Mouse (Mus musculus) hindbrain, embryonic 15.5 days (tissue): ENCODE data around the gene Stx4a. TPM values are rescaled to one million over a fixed set of nuclear protein-coding genes. Genes with fewer than 3 reads are reported as not detected.

Experiments used
- ATAC-seq: fragments of 200-750 bp; cut with Nextera tagmentation; 2 replicates; pipeline ENCODE4 v1.8.0; 2017; ENCODE audit warnings: low read depth, moderate number of reproducible peaks, moderate TSS enrichment; ENCODE audit not compliant: low FRiP score
- H3K27ac ChIP-seq: fragments of 300-500 bp; sonication (generic); replicated peaks from 2 replicates; pipeline ENCODE4 v1.5.1; 2015; ENCODE audit warnings: mild to moderate bottlenecking, inconsistent platforms
- H3K27me3 ChIP-seq: fragments of 300-500 bp; sonication (generic); 2 replicates; pipeline ENCODE4 v1.6.1; 2015; ENCODE audit warnings: control low read depth, inconsistent platforms
- H3K36me3 ChIP-seq: fragments of 300-500 bp; sonication (generic); 2 replicates; pipeline ENCODE4 v1.6.1; 2015; ENCODE audit warnings: control low read depth, inconsistent platforms
- H3K4me1 ChIP-seq: fragments of 300-500 bp; sonication (generic); replicated peaks from 2 replicates; pipeline ENCODE4 v1.6.1; 2015; ENCODE audit warnings: control low read depth, inconsistent platforms
- H3K4me2 ChIP-seq: fragments of 300-500 bp; sonication (generic); 2 replicates; pipeline ENCODE4 v1.6.1; 2015; ENCODE audit warnings: moderate library complexity, mild to moderate bottlenecking, inconsistent platforms
- H3K4me3 ChIP-seq: fragments of 300-500 bp; sonication (generic); 2 replicates; pipeline ENCODE4 v1.5.1; 2015; ENCODE audit warnings: mild to moderate bottlenecking, inconsistent platforms
- H3K9ac ChIP-seq: fragments of 300-500 bp; sonication (generic); 2 replicates; pipeline ENCODE4 v1.6.1; 2015; ENCODE audit warnings: inconsistent platforms
- H3K9me3 ChIP-seq: fragments of 300-500 bp; sonication (generic); 2 replicates; pipeline ENCODE4 v1.6.1; 2016; ENCODE audit warnings: control low read depth, inconsistent platforms
- WGBS: fragments of 180-500 bp; shearing (Covaris S2); methylation state at CpG from one replicate; pipeline ENCODE4 v1.1.7; 2015; 5-methylcytosine and 5-hydroxymethylcytosine counted together
- polyA plus RNA-seq: library from polyadenylated mRNA; unstranded; fragments of >200 nt; fragmentation: Nextera tagmentation; extraction: Ambion mirVana; gene quantifications from 2 replicates; pipeline ENCODE4 v1.2.1, GENCODE M21; 2015

The Stx4a gene
- polyA plus RNA-seq, 1 experiment from 2014 or later, result 21.5 TPM

- no peaks in the 10 kb centered on the region for H3K27me3 ChIP-seq
- H3K4me2 ChIP-seq, result peak within 1 kb of the TSS; percentile 40
- H3K9me3 ChIP-seq, result no peaks in the 10 kb centered on the region
- H3K27ac ChIP-seq, result 0 out of 2 replicates have a peak within 1 kb of the TSS, but pooled peaks have one; percentile 5
- H3K4me3 ChIP-seq, result no peak within 1 kb of the TSS
- no peaks in the 10 kb centered on the region for H3K4me1 ChIP-seq
- peak; percentile 66 for ATAC-seq
- peaks cover 53% of the 10 kb centered on the region for H3K36me3 ChIP-seq
- WGBS, result 30% methylated on average over 6 of the region's 6 CpGs
- no peak within 1 kb of the TSS for H3K9ac ChIP-seq
Measured at GRCm38 (mm10) chr7:127800435-127801009, 23.6 kb upstream of the Stx4a start, which contains the start of gene Hsd3b7. Hsd3b7 (plus strand) TSS chr7:127800604.

DNA sequence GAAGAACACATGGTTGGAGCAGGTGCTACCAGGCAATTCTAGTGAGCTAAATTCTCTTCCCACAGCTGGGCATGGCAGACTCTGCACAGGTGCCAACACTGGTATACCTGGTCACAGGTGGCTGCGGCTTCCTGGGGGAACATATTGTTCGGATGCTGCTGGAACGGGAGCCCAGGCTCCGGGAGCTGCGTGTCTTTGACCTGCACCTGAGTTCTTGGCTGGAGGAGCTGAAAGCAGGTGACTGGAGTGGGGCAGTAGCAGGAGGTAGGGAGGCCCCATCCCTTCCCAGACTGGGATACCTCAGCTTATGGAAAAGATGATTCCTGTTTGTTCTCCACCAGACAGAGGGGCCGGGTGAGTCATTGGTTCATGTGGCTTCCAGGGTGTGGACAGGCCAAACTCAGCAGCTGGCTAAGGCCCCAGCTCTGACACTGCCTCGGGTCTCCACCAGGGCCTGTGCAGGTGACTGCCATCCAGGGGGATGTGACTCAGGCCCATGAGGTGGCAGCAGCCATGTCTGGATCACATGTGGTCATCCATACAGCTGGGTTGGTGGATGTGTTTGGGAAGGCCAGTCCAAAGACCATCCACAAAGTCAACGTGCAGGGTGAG, 23.0 kb upstream of the Stx4a start:
- no peaks in the 10 kb centered on the region for H3K27me3 ChIP-seq
- ATAC-seq, result peak; percentile 15; the same call in 1 of the 2 replicates
- WGBS, result 90% methylated on average over 8 of the region's 8 CpGs
- no peaks in the 10 kb centered on the region for H3K4me1 ChIP-seq
- H3K9ac ChIP-seq, result no peak overlapping the region
- no peak overlapping the region for H3K27ac ChIP-seq
- H3K9me3 ChIP-seq, result no peaks in the 10 kb centered on the region
- no peak overlapping the region for H3K4me2 ChIP-seq
- H3K36me3 ChIP-seq, result peaks cover 51% of the 10 kb centered on the region
- no peak overlapping the region for H3K4me3 ChIP-seq

- Histone ChIP-seq H3K4me1 (no peaks in the 10 kb centered on the region), H3K27me3 (no peaks in the 10 kb centered on the region), H3K27ac (no peak overlapping the region), H3K4me3 (no peak overlapping the region), H3K9me3 (no peaks in the 10 kb centered on the region), H3K4me2 (no peak overlapping the region), H3K36me3 (peaks cover 45% of the 10 kb centered on the region), H3K9ac (no peak overlapping the region)
- 90% methylated on average over 17 of the region's 17 CpGs for WGBS
- no peak for ATAC-seq
Measured at GRCm38 (mm10) chr7:127802313-127802712, 21.8 kb upstream of the Stx4a start.

- no peak overlapping the region for H3K27ac ChIP-seq
- no peaks in the 10 kb centered on the region for H3K9me3 ChIP-seq
- H3K9ac ChIP-seq, result no peak overlapping the region
- H3K4me2 ChIP-seq, result no peak overlapping the region
- H3K36me3 ChIP-seq, result peaks cover 66% of the 10 kb centered on the region
- no peak for ATAC-seq
- no peaks in the 10 kb centered on the region for H3K4me1 ChIP-seq
- no peak overlapping the region for H3K4me3 ChIP-seq
- H3K27me3 ChIP-seq, result no peaks in the 10 kb centered on the region
- WGBS, result 80% methylated on average over 5 of the region's 5 CpGs
Measured at GRCm38 (mm10) chr7:127808821-127809220, 15.3 kb upstream of the Stx4a start.

GRCm38 (mm10) chr7:127809846-127810245, 14.2 kb upstream of the Stx4a start:
- no peaks in the 10 kb centered on the region for H3K27me3 ChIP-seq
- no peak overlapping the region for H3K4me2 ChIP-seq
- no peak for ATAC-seq
- WGBS, result 94% methylated on average over 1 of the region's 1 CpGs
- H3K4me1 ChIP-seq, result no peaks in the 10 kb centered on the region
- H3K9me3 ChIP-seq, result no peaks in the 10 kb centered on the region
- H3K4me3 ChIP-seq, result no peak overlapping the region
- H3K9ac ChIP-seq, result no peak overlapping the region
- H3K27ac ChIP-seq, result no peak overlapping the region
- H3K36me3 ChIP-seq, result peaks cover 72% of the 10 kb centered on the region

DNA sequence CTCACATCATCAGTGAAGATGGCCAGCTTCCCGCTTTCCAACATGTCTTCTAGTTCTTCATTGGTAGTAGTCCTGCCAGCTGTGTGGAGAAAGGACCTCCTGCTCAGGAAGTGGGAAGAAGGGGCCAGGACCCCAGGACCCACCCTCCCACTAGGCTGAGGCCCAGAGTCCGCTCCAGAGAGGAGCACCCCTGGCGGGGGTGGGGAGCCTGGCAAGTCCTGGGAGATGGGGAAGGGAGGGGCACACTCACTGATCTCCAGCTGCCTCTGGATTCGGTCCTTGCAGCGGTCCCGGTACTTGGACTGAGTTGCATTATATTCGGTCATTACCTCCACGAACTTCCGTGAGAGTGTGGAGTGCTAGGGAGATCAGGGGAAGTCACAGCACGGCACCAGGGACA, 13.4 kb upstream of the Stx4a start:
- 74% methylated on average over 10 of the region's 10 CpGs for WGBS
- no peak for ATAC-seq
- Histone ChIP-seq H3K27me3 (no peaks in the 10 kb centered on the region), H3K4me1 (no peaks in the 10 kb centered on the region), H3K9ac (no peak overlapping the region), H3K27ac (no peak overlapping the region), H3K4me2 (no peak overlapping the region), H3K36me3 (peaks cover 74% of the 10 kb centered on the region), H3K9me3 (no peaks in the 10 kb centered on the region), H3K4me3 (no peak overlapping the region)

GRCm38 (mm10) chr7:127811240-127811639, 12.9 kb upstream of the Stx4a start:
- Histone ChIP-seq H3K36me3 (peaks cover 72% of the 10 kb centered on the region), H3K27ac (no peak overlapping the region), H3K4me2 (no peak overlapping the region), H3K4me3 (no peak overlapping the region), H3K4me1 (no peaks in the 10 kb centered on the region), H3K9ac (no peak overlapping the region), H3K9me3 (no peaks in the 10 kb centered on the region), H3K27me3 (no peaks in the 10 kb centered on the region)
- ATAC-seq, result no peak
- 82% methylated on average over 4 of the region's 4 CpGs for WGBS

DNA sequence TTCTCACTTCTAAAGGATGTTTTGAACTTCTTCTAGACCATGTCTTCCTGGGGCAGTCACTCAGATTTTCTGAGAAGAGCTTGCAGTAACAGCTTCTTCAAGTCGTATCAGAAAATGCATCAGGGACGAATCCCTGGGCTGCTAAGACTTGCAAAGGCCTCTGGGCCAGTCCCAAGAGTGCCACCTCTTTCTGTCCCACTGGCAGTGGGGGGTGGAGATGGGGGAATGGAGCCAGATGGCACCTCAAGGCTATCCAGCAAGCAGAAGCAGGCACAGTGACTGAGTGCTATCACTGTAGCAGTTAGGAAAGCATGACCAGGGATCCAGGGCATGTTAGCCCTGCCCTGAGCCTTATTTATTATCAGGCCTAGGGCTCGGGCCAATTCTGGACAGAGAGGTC, 11.8 kb upstream of the Stx4a start:
- ATAC-seq, result no peak
- H3K4me2 ChIP-seq, result no peak overlapping the region
- peaks cover 65% of the 10 kb centered on the region for H3K36me3 ChIP-seq
- H3K9ac ChIP-seq, result no peak overlapping the region
- 86% methylated on average over 3 of the region's 3 CpGs for WGBS
- no peaks in the 10 kb centered on the region for H3K4me1 ChIP-seq
- H3K27ac ChIP-seq, result no peak overlapping the region
- no peaks in the 10 kb centered on the region for H3K27me3 ChIP-seq
- H3K4me3 ChIP-seq, result no peak overlapping the region
- H3K9me3 ChIP-seq, result no peaks in the 10 kb centered on the region

GRCm38 (mm10) chr7:127813821-127814220, 10.3 kb upstream of the Stx4a start:
- Histone ChIP-seq H3K9me3 (no peaks in the 10 kb centered on the region), H3K27ac (no peak overlapping the region), H3K4me1 (no peaks in the 10 kb centered on the region), H3K9ac (no peak overlapping the region), H3K4me3 (no peak overlapping the region), H3K36me3 (peaks cover 57% of the 10 kb centered on the region), H3K27me3 (no peaks in the 10 kb centered on the region), H3K4me2 (no peak overlapping the region)
- no peak for ATAC-seq
- WGBS, result 83% methylated on average over 4 of the region's 4 CpGs

GRCm38 (mm10) chr7:127814241-127814921, 9.7 kb upstream of the Stx4a start:
- Histone ChIP-seq H3K4me1 (no peaks in the 10 kb centered on the region), H3K36me3 (peaks cover 51% of the 10 kb centered on the region), H3K27me3 (no peaks in the 10 kb centered on the region), H3K9ac (no peak overlapping the region), H3K4me3 (no peak overlapping the region), H3K27ac (no peak overlapping the region), H3K4me2 (no peak overlapping the region), H3K9me3 (no peaks in the 10 kb centered on the region)
- 80% methylated on average over 19 of the region's 19 CpGs for WGBS
- no peak for ATAC-seq

DNA sequence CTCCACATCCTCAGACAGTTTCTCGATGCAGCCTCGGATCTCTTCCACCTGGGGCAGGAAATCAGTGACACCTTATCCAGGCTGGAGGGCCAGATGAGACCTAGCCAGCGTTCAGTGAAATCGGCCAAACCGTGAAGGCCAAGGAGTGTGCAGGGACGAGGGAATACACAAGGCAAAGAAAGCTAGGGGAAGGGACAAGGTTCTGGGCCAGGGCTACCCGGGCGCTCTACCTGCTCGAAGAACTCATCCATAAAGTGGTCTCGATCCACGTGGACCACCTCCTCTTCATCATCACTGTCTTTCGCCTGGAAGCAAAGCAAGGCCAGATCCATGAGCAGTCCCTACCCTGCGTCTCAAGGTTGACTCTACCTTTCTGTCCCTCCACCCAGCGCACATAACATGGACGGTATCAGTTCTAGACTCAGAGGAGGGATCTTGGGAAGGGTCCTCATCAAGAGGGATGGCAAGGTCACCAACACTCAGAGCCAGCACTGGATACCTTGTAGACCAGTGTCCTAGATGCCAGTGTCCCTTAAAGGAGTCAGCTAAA, 8.9 kb upstream of the Stx4a start:
- WGBS, result 90% methylated on average over 15 of the region's 15 CpGs
- Histone ChIP-seq H3K9me3 (no peaks in the 10 kb centered on the region), H3K36me3 (peaks cover 44% of the 10 kb centered on the region)

More for the DNA sequence above, 8.9 kb upstream of the Stx4a start:
- no peak for ATAC-seq
- no peaks in the 10 kb centered on the region for H3K27me3 ChIP-seq
- no peak overlapping the region for H3K4me2 ChIP-seq
- H3K4me1 ChIP-seq, result no peaks in the 10 kb centered on the region
- no peak overlapping the region for H3K9ac ChIP-seq
- H3K4me3 ChIP-seq, result no peak overlapping the region
- H3K27ac ChIP-seq, result no peak overlapping the region
